Mouse (Mus musculus) megakaryocyte-erythroid progenitor cell, adult 5-6 weeks (primary cell): ENCODE data around the gene Kcnn1. TPM values are rescaled to one million over a fixed set of nuclear protein-coding genes. Genes with fewer than 3 reads are reported as not detected.
A peak's percentile ranks its signal among the peaks of the same experiment; 100 is the strongest.

Source experiments
- ATAC-seq: replicated peaks from 2 replicates; pipeline ENCODE4 v1.8.0; 2016; ENCODE audit warnings: mild to moderate bottlenecking, inconsistent platforms; ENCODE audit not compliant: severe bottlenecking, poor library complexity, low FRiP score, low TSS enrichment
- total RNA-seq, 2 experiments: library from RNA; stranded (forward) in 1 of 2; stranded (reverse) in 1 of 2; fragments of 200-1000, 215-1000 nt in 1 of 2; fragments of >200 nt in 1 of 2; fragmentation: Nextera tagmentation in 1 of 2; gene quantifications; 2 replicates each; pipeline ENCODE4 v1.2.3; 2014 to 2017

Kcnn1 gene
- total RNA-seq, 2 experiments from 2014 or later = not detected

GRCm38 (mm10) chr8:70869601-70870041, 6.6 kb upstream of the Kcnn1 start:
- peak; percentile 46 for ATAC-seq

- no peak for ATAC-seq
Observed at GRCm38 (mm10) chr8:70869199-70869571, 6.1 kb upstream of the Kcnn1 start.

GRCm38 (mm10) chr8:70868559-70869198, 5.6 kb upstream of the Kcnn1 start:
- ATAC-seq = peak; percentile 28

- ATAC-seq = no peak
Observed at GRCm38 (mm10) chr8:70866566-70866965, 3.5 kb upstream of the Kcnn1 start.

- no peak for ATAC-seq
Observed at GRCm38 (mm10) chr8:70866001-70866520, 3.0 kb upstream of the Kcnn1 start.

GRCm38 (mm10) chr8:70865350-70866000, 2.4 kb upstream of the Kcnn1 start:
- peak; percentile 62 for ATAC-seq

- ATAC-seq = no peak
Observed at GRCm38 (mm10) chr8:70864712-70865221, 1.7 kb upstream of the Kcnn1 start.

GRCm38 (mm10) chr8:70863956-70864711, 1.1 kb upstream of the Kcnn1 start:
- no peak for ATAC-seq

GRCm38 (mm10) chr8:70857516-70857915, 5.5 kb downstream of the Kcnn1 start:
- no peak for ATAC-seq

- ATAC-seq = peak; percentile 66
Observed at GRCm38 (mm10) chr8:70856541-70857197, 6.4 kb downstream of the Kcnn1 start.

- ATAC-seq = no peak
Observed at GRCm38 (mm10) chr8:70856028-70856427, 7.0 kb downstream of the Kcnn1 start.

- ATAC-seq = no peak
Observed at GRCm38 (mm10) chr8:70853863-70854262, 9.2 kb downstream of the Kcnn1 start.

- no peak for ATAC-seq
Observed at GRCm38 (mm10) chr8:70852595-70853231, 10.3 kb downstream of the Kcnn1 start.

GRCm38 (mm10) chr8:70851837-70852236, 11.2 kb downstream of the Kcnn1 start:
- ATAC-seq = no peak

GRCm38 (mm10) chr8:70850947-70851346, 12.1 kb downstream of the Kcnn1 start:
- ATAC-seq = no peak

- ATAC-seq = no peak
Observed at GRCm38 (mm10) chr8:70850132-70850845, 12.8 kb downstream of the Kcnn1 start.

GRCm38 (mm10) chr8:70849333-70849990, 13.6 kb downstream of the Kcnn1 start:
- no peak for ATAC-seq
